Mouse (Mus musculus) kidney, embryonic 14.5 days (tissue): ENCODE results near the gene Rabgap1l. TPM values are rescaled to one million over a fixed set of nuclear protein-coding genes. Genes with fewer than 3 reads are reported as not detected.

Experiments
- ATAC-seq: fragments of 200-750 bp; cut with Nextera tagmentation; 2 replicates; pipeline ENCODE4 v1.8.0; 2017; ENCODE audit warnings: moderate number of reproducible peaks, mild to moderate bottlenecking, moderate TSS enrichment, moderate library complexity; ENCODE audit not compliant: low FRiP score, low TSS enrichment
- H3K27ac ChIP-seq: fragments of 300-500 bp; sonication (generic); 2 replicates; pipeline ENCODE4 v1.5.1; 2014; ENCODE audit warnings: low read depth, mild to moderate bottlenecking, low read length, moderate library complexity, mixed read lengths
- H3K27me3 ChIP-seq: fragments of 300-500 bp; sonication (generic); 2 replicates; pipeline ENCODE4 v1.6.1; 2014; ENCODE audit warnings: mild to moderate bottlenecking, low read length; ENCODE audit not compliant: control insufficient read depth, insufficient read depth
- H3K36me3 ChIP-seq: fragments of 300-500 bp; sonication (generic); 2 replicates; pipeline ENCODE4 v1.6.1; 2014; ENCODE audit warnings: low read length, mixed read lengths; ENCODE audit not compliant: control insufficient read depth, insufficient read depth
- H3K4me1 ChIP-seq: fragments of 300-500 bp; sonication (generic); 2 replicates; pipeline ENCODE4 v1.6.1; 2014; ENCODE audit warnings: low read length, mixed read lengths; ENCODE audit not compliant: control insufficient read depth, insufficient read depth
- H3K4me2 ChIP-seq: fragments of 300-500 bp; sonication (generic); replicated peaks from 2 replicates; pipeline ENCODE4 v1.6.1; 2014; ENCODE audit warnings: low read depth, mild to moderate bottlenecking, low read length
- H3K4me3 ChIP-seq: fragments of 300-500 bp; sonication (generic); 2 replicates; pipeline ENCODE4 v1.5.1; 2014; ENCODE audit warnings: mild to moderate bottlenecking, low read length
- H3K9ac ChIP-seq: fragments of 300-500 bp; sonication (generic); 2 replicates; pipeline ENCODE4 v1.6.1; 2014; ENCODE audit warnings: low read depth, mild to moderate bottlenecking, low read length, moderate library complexity
- H3K9me3 ChIP-seq: fragments of 300-500 bp; sonication (generic); 2 replicates; pipeline ENCODE4 v1.6.1; 2016; ENCODE audit warnings: low read length; ENCODE audit not compliant: control insufficient read depth
- WGBS: fragments of 180-500 bp; shearing (Covaris S2); extraction: QIAGEN DNeasy Blood & Tissue Kit; methylation state at CpG from one replicate; pipeline ENCODE4 v1.1.7; 2014; 5-methylcytosine and 5-hydroxymethylcytosine counted together
- polyA plus RNA-seq: library from polyadenylated mRNA; unstranded; fragments of >200 nt; fragmentation: Nextera tagmentation; extraction: Ambion mirVana; gene quantifications from 2 replicates; pipeline ENCODE4 v1.2.1, GENCODE M21; 2014

Rabgap1l gene
- polyA plus RNA-seq, 1 experiment from 2014 or later = 13.2 TPM

- H3K27ac ChIP-seq = no peak overlapping the region
- no peaks in the 10 kb centered on the region for H3K27me3 ChIP-seq
- no peak for ATAC-seq
- H3K36me3 ChIP-seq = no peaks in the 10 kb centered on the region
- no peak overlapping the region for H3K9ac ChIP-seq
- no peak overlapping the region for H3K4me2 ChIP-seq
- H3K9me3 ChIP-seq = no peaks in the 10 kb centered on the region
- H3K4me1 ChIP-seq = no peaks in the 10 kb centered on the region
- WGBS = 45% methylated on average over 5 of the region's 5 CpGs
- H3K4me3 ChIP-seq = no peak overlapping the region
Observed at GRCm38 (mm10) chr1:160325542-160325941, 467.5 kb downstream of the Rabgap1l start.

- WGBS = 87% methylated on average over 1 of the region's 1 CpGs
- Histone ChIP-seq H3K27me3 (no peaks in the 10 kb centered on the region), H3K4me3 (no peak overlapping the region), H3K9me3 (no peaks in the 10 kb centered on the region), H3K4me2 (no peak overlapping the region), H3K9ac (no peak overlapping the region), H3K4me1 (no peaks in the 10 kb centered on the region), H3K36me3 (no peaks in the 10 kb centered on the region), H3K27ac (no peak overlapping the region)
- ATAC-seq = no peak
Observed at GRCm38 (mm10) chr1:160320690-160321089, 472.3 kb downstream of the Rabgap1l start.

- Histone ChIP-seq H3K9ac (no peak overlapping the region), H3K4me2 (no peak overlapping the region), H3K27ac (no peak overlapping the region), H3K4me3 (no peak overlapping the region), H3K4me1 (no peaks in the 10 kb centered on the region), H3K9me3 (no peaks in the 10 kb centered on the region), H3K27me3 (no peaks in the 10 kb centered on the region), H3K36me3 (no peaks in the 10 kb centered on the region)
- no peak for ATAC-seq
- WGBS = 84% methylated on average over 8 of the region's 8 CpGs
Observed at GRCm38 (mm10) chr1:160318057-160318725, 474.8 kb downstream of the Rabgap1l start.

GRCm38 (mm10) chr1:160316239-160316638 is 476.8 kb downstream of the Rabgap1l start:
- Histone ChIP-seq H3K27me3 (no peaks in the 10 kb centered on the region), H3K4me3 (no peak overlapping the region), H3K4me1 (no peaks in the 10 kb centered on the region), H3K36me3 (no peaks in the 10 kb centered on the region), H3K9me3 (no peaks in the 10 kb centered on the region), H3K4me2 (no peak overlapping the region), H3K9ac (no peak overlapping the region), H3K27ac (no peak overlapping the region)
- ATAC-seq = no peak
- 99% methylated on average over 2 of the region's 2 CpGs for WGBS

GRCm38 (mm10) chr1:160312658-160313057 is 480.4 kb downstream of the Rabgap1l start:
- Histone ChIP-seq H3K27me3 (no peaks in the 10 kb centered on the region), H3K27ac (no peak overlapping the region), H3K9me3 (no peaks in the 10 kb centered on the region), H3K4me1 (no peaks in the 10 kb centered on the region), H3K36me3 (no peaks in the 10 kb centered on the region), H3K9ac (no peak overlapping the region), H3K4me2 (no peak overlapping the region), H3K4me3 (no peak overlapping the region)
- ATAC-seq = peak; percentile 69; the same call in 1 of the 2 replicates
- 68% methylated on average over 4 of the region's 4 CpGs for WGBS

- H3K27ac ChIP-seq = no peak overlapping the region
- 22% methylated on average over 2 of the region's 2 CpGs for WGBS
- no peak for ATAC-seq
- H3K36me3 ChIP-seq = no peaks in the 10 kb centered on the region
- H3K27me3 ChIP-seq = no peaks in the 10 kb centered on the region
- H3K4me3 ChIP-seq = no peak overlapping the region
- no peaks in the 10 kb centered on the region for H3K9me3 ChIP-seq
- H3K9ac ChIP-seq = no peak overlapping the region
- H3K4me2 ChIP-seq = no peak overlapping the region
- H3K4me1 ChIP-seq = no peaks in the 10 kb centered on the region
Observed at GRCm38 (mm10) chr1:160311861-160312260, 481.1 kb downstream of the Rabgap1l start.

- no peaks in the 10 kb centered on the region for H3K27me3 ChIP-seq
Observed at GRCm38 (mm10) chr1:160309951-160310350, 483.1 kb downstream of the Rabgap1l start.

GRCm38 (mm10) chr1:160308996-160309395 is 484.0 kb downstream of the Rabgap1l start:
- H3K9me3 ChIP-seq = no peaks in the 10 kb centered on the region
- WGBS = 37% methylated on average over 7 of the region's 7 CpGs
- ATAC-seq = peak; percentile 37; the same call in 1 of the 2 replicates
- H3K4me2 ChIP-seq = no peak overlapping the region
- H3K9ac ChIP-seq = no peak overlapping the region
- no peak overlapping the region for H3K4me3 ChIP-seq
- H3K4me1 ChIP-seq = no peaks in the 10 kb centered on the region
- no peak overlapping the region for H3K27ac ChIP-seq
- H3K27me3 ChIP-seq = no peaks in the 10 kb centered on the region
- no peaks in the 10 kb centered on the region for H3K36me3 ChIP-seq

More at GRCm38 (mm10) chr1:160309951-160310350, 483.1 kb downstream of the Rabgap1l start:
- no peak overlapping the region for H3K27ac ChIP-seq
- no peaks in the 10 kb centered on the region for H3K9me3 ChIP-seq
- no peak overlapping the region for H3K9ac ChIP-seq
- H3K36me3 ChIP-seq = no peaks in the 10 kb centered on the region
- 38% methylated on average over 5 of the region's 5 CpGs for WGBS
- no peaks in the 10 kb centered on the region for H3K4me1 ChIP-seq
- no peak overlapping the region for H3K4me3 ChIP-seq
- no peak overlapping the region for H3K4me2 ChIP-seq
- no peak for ATAC-seq

- Histone ChIP-seq H3K9me3 (no peaks in the 10 kb centered on the region), H3K4me3 (no peak overlapping the region), H3K4me2 (0 out of 2 replicates have a peak overlapping the region, but pooled peaks have one; percentile 10), H3K36me3 (no peaks in the 10 kb centered on the region), H3K9ac (no peak overlapping the region), H3K27me3 (no peaks in the 10 kb centered on the region), H3K27ac (no peak overlapping the region), H3K4me1 (no peaks in the 10 kb centered on the region)
- 68% methylated on average over 7 of the region's 7 CpGs for WGBS
- no peak for ATAC-seq
Observed at GRCm38 (mm10) chr1:160308498-160308897, 484.5 kb downstream of the Rabgap1l start.
